Mouse (Mus musculus) urinary bladder, adult 18-20 months (tissue): Measurements from ENCODE around the gene Begain.

Experiments
- DNase-seq, 2 experiments: peaks; one replicate each; pipeline ENCODE4 v3.0.0; 2022; ENCODE audit warnings: low spot score in 2 of 2, mixed read lengths in 2 of 2

Begain gene

GRCm38 (mm10) chr12:109068167-109068653, at the start of gene Begain:
Begain (minus strand) TSS chr12:109068217.
- DNase-seq = no peak

- no peak for DNase-seq
These were observed 47.7 kb upstream of the Begain start for GRCm38 (mm10) chr12:109115707-109116106.

- no peak for DNase-seq
These were observed 47.1 kb upstream of the Begain start for GRCm38 (mm10) chr12:109115161-109115560.

DNA sequence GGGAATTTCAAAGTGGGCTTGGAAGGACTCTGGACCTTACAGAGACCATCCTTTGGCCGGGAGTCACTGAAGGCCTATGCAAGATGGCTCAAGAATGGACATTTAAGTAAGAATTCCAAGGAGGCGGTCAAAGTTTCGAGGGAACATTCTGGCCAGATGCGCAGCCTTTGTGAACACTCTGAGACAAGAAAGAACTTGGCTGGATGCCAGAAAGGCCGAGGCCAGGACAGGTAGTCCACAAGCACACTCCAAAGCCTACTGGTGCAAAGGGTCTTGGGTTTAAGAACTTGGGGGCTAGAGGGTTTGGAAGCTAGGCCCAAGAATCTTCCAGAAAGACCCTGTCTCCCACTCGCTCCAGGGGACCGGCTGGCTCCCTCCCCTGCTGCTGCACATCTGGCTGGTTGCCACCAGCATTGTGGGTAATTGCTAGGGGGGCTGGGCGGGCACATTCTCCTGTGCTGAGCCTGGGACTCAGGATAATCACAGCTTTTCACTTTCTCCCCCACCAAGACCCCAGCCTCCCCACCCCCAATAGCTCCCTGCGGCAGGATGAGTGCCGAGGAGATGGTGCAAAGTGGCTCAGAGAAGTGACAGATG, 45.1 kb upstream of the Begain start:
- DNase-seq = no peak

DNA sequence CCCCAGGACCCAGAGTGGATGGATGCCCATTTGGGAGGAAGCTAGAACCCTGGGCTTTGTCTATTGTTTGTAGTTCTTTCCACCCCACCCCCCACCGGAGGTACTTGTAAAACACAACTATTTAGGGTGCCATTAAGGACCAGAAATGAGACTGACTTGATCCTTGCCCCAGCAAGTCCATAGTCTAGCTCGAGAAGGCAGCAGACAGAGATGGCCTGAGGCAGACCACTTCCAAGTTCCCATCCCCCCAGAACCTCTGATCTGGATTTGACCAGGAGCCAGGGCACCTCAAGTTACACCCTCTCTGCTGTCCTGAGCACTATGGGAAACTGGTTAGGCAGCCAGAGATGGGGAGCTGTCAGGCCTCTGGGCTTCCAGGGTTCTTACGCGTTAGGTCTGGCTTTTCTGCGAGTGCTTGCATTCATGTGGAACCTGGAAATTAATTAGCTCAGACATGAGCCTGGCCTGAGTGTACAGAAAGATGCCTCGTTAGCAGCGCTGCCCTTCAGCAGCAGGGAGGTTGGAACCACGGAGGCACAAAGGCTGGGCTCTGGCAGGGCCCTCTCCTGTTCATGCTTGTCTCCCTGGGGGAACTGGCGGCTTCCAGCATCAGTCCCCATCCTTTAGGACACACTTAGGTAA, 44.5 kb upstream of the Begain start:
- DNase-seq = no peak

GRCm38 (mm10) chr12:109108911-109109310, 40.9 kb upstream of the Begain start:
- no peak for DNase-seq

DNA sequence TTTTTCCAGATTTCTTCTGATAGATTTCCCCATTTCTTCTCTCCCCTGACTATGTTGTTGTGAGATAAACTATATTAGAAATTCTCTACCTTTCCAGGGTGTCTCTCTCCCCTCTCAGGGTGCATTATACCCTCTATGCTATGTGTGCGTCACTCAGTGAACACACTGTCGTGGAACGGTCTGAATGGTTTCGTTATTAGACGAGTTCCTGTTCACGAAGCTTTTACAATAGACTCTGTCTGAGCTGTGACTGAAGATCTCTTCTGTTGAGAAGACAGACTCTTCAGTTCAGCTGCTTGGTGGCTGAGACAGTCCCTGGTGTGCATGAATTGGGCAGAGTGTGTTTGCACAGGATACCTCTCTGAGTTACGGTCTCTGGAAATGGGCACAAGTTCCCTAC, 32.4 kb upstream of the Begain start:
- DNase-seq = no peak

GRCm38 (mm10) chr12:109090456-109091130, 22.6 kb upstream of the Begain start:
- no peak for DNase-seq

DNA sequence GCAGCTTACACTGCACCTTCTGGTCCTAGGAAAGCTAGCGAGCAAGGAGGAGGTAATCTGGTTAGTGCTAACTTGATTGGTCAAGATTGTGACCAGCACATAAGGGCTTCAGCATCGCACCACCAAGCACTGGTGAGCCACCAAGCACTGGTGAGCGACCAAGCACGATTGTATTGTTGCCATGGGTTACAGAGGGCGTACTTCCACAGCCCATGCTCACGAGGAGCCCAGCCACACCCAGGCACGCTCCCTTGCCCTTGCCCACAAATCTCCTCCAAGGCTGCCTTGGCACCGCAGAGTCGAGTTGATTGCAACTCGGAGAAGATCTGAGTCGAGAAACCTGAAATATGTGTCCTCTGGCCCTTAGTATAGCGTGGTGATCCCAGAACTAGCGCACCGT, 22.0 kb upstream of the Begain start:
- no peak for DNase-seq

DNA sequence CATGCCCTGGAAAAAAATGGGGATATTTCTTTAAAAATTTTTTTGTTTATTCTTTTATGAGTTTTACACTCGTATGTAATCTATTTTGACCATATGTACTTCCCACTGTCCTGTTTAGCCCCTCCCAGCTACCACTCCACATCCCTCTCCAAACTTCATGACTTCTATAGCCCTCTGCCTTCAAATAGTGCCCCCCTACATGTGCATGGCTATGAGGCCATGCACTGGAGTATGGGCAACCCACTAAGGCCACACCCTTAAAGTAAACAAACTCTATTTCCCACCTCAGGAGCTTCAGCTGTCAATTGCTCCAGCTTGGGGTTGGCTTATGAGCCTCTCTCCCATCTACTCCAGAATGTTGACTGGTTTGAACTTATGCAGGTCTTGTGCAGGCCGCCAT, 18.1 kb upstream of the Begain start:
- no peak for DNase-seq

DNA sequence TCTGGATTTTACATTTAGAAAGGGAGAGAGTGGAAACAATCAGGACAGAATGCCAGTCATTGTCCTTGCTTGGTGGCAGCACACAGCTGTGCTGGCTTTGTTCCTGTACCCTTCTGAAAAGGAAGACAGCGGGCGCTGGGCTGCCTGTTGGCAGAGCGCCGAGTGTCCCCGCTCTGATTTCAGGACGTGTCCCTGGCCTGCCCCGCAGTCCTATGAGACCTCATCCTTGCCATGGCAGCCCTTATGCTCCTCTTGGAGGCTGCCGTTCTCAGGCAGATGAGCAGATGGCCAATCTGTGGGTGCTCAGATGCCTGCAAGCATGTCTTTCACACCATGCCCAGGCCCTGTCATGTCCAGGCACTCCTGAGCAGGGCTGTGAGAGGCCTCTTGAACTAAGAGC, 17.7 kb upstream of the Begain start:
- no peak for DNase-seq

DNA sequence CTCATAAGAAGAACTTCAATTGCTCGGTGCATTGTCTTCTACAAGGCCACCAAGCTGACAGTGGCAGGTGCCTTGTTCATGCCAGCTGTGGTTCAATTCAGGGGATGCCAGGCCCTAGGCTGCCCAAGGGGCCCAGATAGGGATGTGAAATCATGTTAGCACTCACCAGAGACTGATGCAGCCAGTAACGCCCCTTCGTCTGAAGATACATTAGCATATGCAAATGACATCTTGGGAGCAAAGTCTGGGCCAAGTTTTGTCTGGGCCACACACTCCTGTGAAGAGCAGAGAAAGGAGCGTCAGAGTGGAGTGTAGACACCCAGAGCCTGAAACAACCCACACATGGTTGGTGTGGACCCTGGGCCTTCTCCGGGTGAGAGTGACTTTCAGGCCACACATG, 17.0 kb upstream of the Begain start:
- no peak for DNase-seq

- no peak for DNase-seq
These were observed 15.5 kb upstream of the Begain start for GRCm38 (mm10) chr12:109083476-109083875.

GRCm38 (mm10) chr12:109077036-109077435, 9.0 kb upstream of the Begain start:
- DNase-seq = no peak

- no peak for DNase-seq
These were observed 6.8 kb upstream of the Begain start for GRCm38 (mm10) chr12:109074777-109075285.

GRCm38 (mm10) chr12:109074106-109074505, 6.1 kb upstream of the Begain start:
- DNase-seq = no peak

GRCm38 (mm10) chr12:109071248-109071647, 3.2 kb upstream of the Begain start:
- DNase-seq = no peak

- DNase-seq = no peak
These were observed 1.7 kb upstream of the Begain start for GRCm38 (mm10) chr12:109069751-109070150.

DNA sequence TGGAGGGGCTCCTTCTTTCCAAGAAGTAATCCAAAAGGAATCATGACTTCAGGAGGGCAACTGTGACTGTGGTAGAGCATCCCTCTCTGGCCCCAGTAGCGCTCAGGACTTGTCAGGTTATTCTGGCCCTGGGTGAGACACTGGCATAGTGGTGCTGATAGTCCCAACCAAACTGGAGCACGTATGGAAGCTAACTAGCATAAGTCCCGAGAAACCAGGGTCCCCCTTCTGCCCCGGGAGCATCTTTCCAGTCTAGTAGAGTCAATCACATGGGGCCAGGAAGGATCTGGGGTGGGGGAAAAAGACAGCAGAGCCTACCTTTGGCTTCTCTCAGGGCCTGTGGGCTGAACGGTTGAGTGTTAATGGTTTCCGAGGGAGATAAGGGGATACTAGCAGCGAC, 721 bp upstream of the Begain start:
- DNase-seq = no peak

GRCm38 (mm10) chr12:109067561-109068135, 369 bp downstream of the Begain start:
- no peak for DNase-seq

DNA sequence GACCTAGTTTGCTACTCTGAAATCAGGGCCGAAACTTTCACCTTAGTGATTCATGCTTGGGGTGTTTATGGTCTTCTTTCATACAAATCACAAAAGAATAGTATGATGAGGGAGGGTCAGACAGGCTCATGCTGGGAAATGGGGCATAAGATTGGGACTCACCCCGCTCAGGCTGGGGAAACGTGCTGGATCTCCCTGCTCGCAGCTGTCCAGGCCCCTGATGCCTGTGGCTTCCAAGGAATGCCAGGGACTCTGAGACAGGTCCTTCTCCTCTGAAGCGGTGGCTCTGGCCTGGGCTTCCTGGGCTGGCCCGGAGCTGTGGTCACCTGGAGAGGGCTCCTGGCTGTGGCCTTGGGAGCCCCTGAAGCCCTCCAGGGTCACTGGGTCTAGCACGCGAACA, 9.4 kb downstream of the Begain start:
- no peak for DNase-seq

GRCm38 (mm10) chr12:109057736-109058135, 10.3 kb downstream of the Begain start:
- DNase-seq = no peak
